Mouse (Mus musculus) hindbrain, embryonic 11.5 days (tissue): ENCODE measurements around the gene 4921536K21Rik. TPM values are rescaled to one million over a fixed set of nuclear protein-coding genes. Genes with fewer than 3 reads are reported as not detected.
A peak's percentile ranks its signal among the peaks of the same experiment; 100 is the strongest.

ENCODE experiments used
- ATAC-seq: fragments of 200-750 bp; cut with Nextera tagmentation; 2 replicates; pipeline ENCODE4 v1.8.0; 2017; ENCODE audit warnings: mild to moderate bottlenecking, moderate TSS enrichment, moderate library complexity; ENCODE audit not compliant: low FRiP score
- DNase-seq: peaks from one replicate; pipeline ENCODE4 v3.0.0-alpha.2; 2015; ENCODE audit warnings: low spot score
- H3K27ac ChIP-seq: fragments of 300-500 bp; sonication (generic); 2 replicates; pipeline ENCODE4 v1.5.1; 2014; ENCODE audit warnings: mild to moderate bottlenecking, low read depth, low read length
- H3K27me3 ChIP-seq: fragments of 300-500 bp; sonication (generic); 2 replicates; pipeline ENCODE4 v1.6.1; 2014; ENCODE audit warnings: mild to moderate bottlenecking, low read length, moderate library complexity, mixed read lengths; ENCODE audit not compliant: control insufficient read depth, insufficient read depth
- H3K36me3 ChIP-seq: fragments of 300-500 bp; sonication (generic); 2 replicates; pipeline ENCODE4 v1.6.1; 2014; ENCODE audit warnings: mild to moderate bottlenecking, low read length, moderate library complexity, mixed read lengths; ENCODE audit not compliant: control insufficient read depth, insufficient read depth
- H3K4me1 ChIP-seq: fragments of 300-500 bp; sonication (generic); replicated peaks from 2 replicates; pipeline ENCODE4 v1.6.1; 2014; ENCODE audit warnings: low read length, mixed read lengths; ENCODE audit not compliant: control insufficient read depth, insufficient read depth
- H3K4me2 ChIP-seq: fragments of 300-500 bp; sonication (generic); replicated peaks from 2 replicates; pipeline ENCODE4 v1.6.1; 2014; ENCODE audit warnings: mild to moderate bottlenecking, low read depth, low read length
- H3K4me3 ChIP-seq: fragments of 300-500 bp; sonication (generic); 2 replicates; pipeline ENCODE4 v1.5.1; 2014; ENCODE audit warnings: low read depth, low read length
- H3K9ac ChIP-seq: fragments of 300-500 bp; sonication (generic); 2 replicates; pipeline ENCODE4 v1.6.1; 2014; ENCODE audit warnings: low read depth, low read length
- H3K9me3 ChIP-seq: fragments of 300-500 bp; sonication (generic); 2 replicates; pipeline ENCODE4 v1.6.1; 2016; ENCODE audit warnings: low read length; ENCODE audit not compliant: control insufficient read depth
- WGBS: fragments of 180-500 bp; shearing (Covaris S2); extraction: QIAGEN DNeasy Blood & Tissue Kit; methylation state at CpG from one replicate; pipeline ENCODE4 v1.1.7; 2014; 5-methylcytosine and 5-hydroxymethylcytosine counted together
- polyA plus RNA-seq: library from polyadenylated mRNA; unstranded; fragments of >200 nt; fragmentation: Nextera tagmentation; extraction: Ambion mirVana; gene quantifications from 2 replicates; pipeline ENCODE4 v1.2.1, GENCODE M21; 2014

Gene 4921536K21Rik
- polyA plus RNA-seq, 1 experiment from 2014 or later = 1.2 TPM

DNA sequence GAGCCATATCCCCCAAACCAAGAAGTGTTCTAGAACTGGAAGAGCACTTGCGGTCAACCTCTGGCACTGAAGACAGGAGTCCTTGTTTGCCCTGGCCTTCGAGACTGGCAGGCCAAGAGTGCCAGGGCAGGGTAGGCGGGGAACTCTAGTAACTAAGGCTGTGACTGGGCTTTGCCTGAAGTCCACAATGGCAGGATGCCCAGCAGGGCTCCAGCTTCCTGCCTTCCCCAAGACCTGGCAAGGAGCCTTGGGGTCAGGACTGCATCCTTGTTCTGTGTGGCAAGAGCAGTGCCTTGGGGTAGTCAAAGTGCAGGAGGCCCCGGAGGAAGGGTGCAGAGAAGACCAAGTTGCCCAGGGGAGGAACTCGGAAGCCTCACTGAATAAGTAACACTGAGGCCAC is 8.1 kb upstream of the 4921536K21Rik start:
- no peaks in the 10 kb centered on the region for H3K9me3 ChIP-seq
- no peak for DNase-seq
- WGBS = 82% methylated on average over 5 of the region's 5 CpGs
- no peaks in the 10 kb centered on the region for H3K27me3 ChIP-seq
- H3K4me2 ChIP-seq = no peak overlapping the region
- 0 out of 2 replicates have a peak, but pooled peaks cover 2% of the 10 kb centered on the region for H3K36me3 ChIP-seq
- ATAC-seq = no peak
- H3K9ac ChIP-seq = no peak overlapping the region
- H3K4me1 ChIP-seq = no peaks in the 10 kb centered on the region
- H3K27ac ChIP-seq = no peak overlapping the region
- H3K4me3 ChIP-seq = no peak overlapping the region

DNA sequence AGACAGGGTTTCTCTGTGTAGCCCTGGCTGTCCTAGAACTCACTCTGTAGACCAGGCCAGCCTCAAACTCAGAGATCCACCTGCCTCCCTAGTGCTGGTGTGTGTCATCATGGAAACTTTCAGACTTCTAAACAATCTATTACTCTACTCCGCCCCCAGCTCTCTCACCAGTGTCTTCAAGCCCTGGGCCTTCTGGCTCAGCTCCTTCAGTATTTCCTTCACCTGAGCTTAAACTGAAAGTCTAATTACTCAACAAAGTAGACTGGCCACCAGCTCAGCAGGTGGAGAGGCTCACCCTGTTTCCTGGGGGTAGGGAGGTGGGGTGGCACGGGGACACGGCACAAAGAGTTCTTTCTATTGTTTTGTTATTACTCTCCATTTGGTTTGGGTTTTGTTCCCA is 7.6 kb upstream of the 4921536K21Rik start:
- ATAC-seq (no peak), DNase-seq (no peak)
- Histone ChIP-seq H3K27ac (no peak overlapping the region), H3K27me3 (no peaks in the 10 kb centered on the region), H3K9me3 (no peaks in the 10 kb centered on the region), H3K4me2 (no peak overlapping the region), H3K4me1 (no peaks in the 10 kb centered on the region), H3K36me3 (peaks cover 2% of the 10 kb centered on the region; the same call in 1 of the 2 replicates), H3K4me3 (no peak overlapping the region), H3K9ac (no peak overlapping the region)
- 94% methylated on average over 3 of the region's 3 CpGs for WGBS

DNA sequence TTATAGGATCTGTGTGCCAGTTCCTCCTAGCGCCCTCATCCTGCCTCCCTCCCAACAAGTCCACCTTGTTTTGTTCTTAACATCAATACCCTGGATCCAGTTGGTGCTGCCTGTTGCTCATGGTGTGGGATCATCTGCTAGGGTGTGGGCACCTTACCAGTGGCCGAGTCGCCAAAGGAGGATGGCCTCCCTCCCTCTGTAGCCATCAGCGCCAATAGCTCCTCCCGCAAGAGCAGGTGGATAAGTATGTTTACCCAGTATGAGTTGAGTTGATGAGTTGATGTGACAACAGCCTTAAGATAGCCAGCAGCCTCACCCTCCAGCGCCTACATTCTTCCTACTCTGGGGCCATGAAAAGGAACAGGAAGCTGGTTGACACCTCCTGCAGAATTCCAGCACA is 5.4 kb upstream of the 4921536K21Rik start:
- no peak for DNase-seq
- no peak overlapping the region for H3K4me2 ChIP-seq
- no peak overlapping the region for H3K9ac ChIP-seq
- no peaks in the 10 kb centered on the region for H3K9me3 ChIP-seq
- H3K27ac ChIP-seq = no peak overlapping the region
- WGBS = 87% methylated on average over 6 of the region's 6 CpGs
- no peak overlapping the region for H3K4me3 ChIP-seq
- peaks cover 2% of the 10 kb centered on the region; the same call in 1 of the 2 replicates for H3K36me3 ChIP-seq
- H3K4me1 ChIP-seq = no peaks in the 10 kb centered on the region; the same call in 1 of the 2 replicates
- no peak for ATAC-seq
- no peaks in the 10 kb centered on the region for H3K27me3 ChIP-seq

- peaks cover 2% of the 10 kb centered on the region; the same call in 1 of the 2 replicates for H3K36me3 ChIP-seq
- H3K27ac ChIP-seq = no peak overlapping the region
- no peaks in the 10 kb centered on the region for H3K27me3 ChIP-seq
- 100% methylated on average over 1 of the region's 1 CpGs for WGBS
- H3K9me3 ChIP-seq = no peaks in the 10 kb centered on the region
- H3K4me1 ChIP-seq = no peaks in the 10 kb centered on the region; the same call in 1 of the 2 replicates
- no peak overlapping the region for H3K9ac ChIP-seq
- DNase-seq (no peak), ATAC-seq (no peak)
- no peak overlapping the region for H3K4me3 ChIP-seq
- no peak overlapping the region for H3K4me2 ChIP-seq
Observed at GRCm38 (mm10) chr11:3895933-3896332, 1.0 kb upstream of the 4921536K21Rik start.

- H3K4me3 ChIP-seq = peak overlapping the region; percentile 49
- peak overlapping the region; percentile 62 for H3K4me2 ChIP-seq
- no peaks in the 10 kb centered on the region for H3K9me3 ChIP-seq
- peak overlapping the region; percentile 79 for H3K27ac ChIP-seq
- H3K36me3 ChIP-seq = peaks cover 2% of the 10 kb centered on the region; the same call in 1 of the 2 replicates
- H3K4me1 ChIP-seq = no peaks in the 10 kb centered on the region; the same call in 1 of the 2 replicates
- 6% methylated on average over 10 of the region's 10 CpGs for WGBS
- peak overlapping the region; percentile 68 for H3K9ac ChIP-seq
- no peak for DNase-seq
- no peak for ATAC-seq
- H3K27me3 ChIP-seq = no peaks in the 10 kb centered on the region
Observed at GRCm38 (mm10) chr11:3895458-3895857, 560 bp upstream of the 4921536K21Rik start.

DNA sequence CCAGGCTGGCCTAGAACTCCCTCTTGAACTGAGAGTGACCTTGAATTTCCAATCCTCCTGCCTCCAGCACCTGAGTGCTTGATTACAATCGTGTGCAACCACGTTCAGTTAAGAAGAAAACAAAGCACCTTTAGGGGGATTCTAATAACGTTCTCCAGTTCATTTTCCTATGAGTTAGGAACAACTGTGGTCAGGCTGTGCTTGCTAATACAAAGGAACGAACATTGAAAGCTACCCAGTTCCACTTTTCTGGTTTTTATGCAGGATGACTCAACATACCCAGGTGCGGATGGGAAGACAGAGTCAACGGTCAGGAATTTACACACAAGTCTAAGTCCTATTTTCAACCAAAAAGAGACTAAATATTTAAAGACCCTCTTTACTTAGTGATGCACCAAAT is 928 bp downstream of the 4921536K21Rik start:
- H3K27ac ChIP-seq = no peak overlapping the region
- no peak for DNase-seq
- H3K9ac ChIP-seq = no peak overlapping the region
- peak overlapping the region; percentile 62; the same call in 1 of the 2 replicates for H3K4me2 ChIP-seq
- no peaks in the 10 kb centered on the region for H3K9me3 ChIP-seq
- peaks cover 2% of the 10 kb centered on the region; the same call in 1 of the 2 replicates for H3K36me3 ChIP-seq
- no peaks in the 10 kb centered on the region; the same call in 1 of the 2 replicates for H3K4me1 ChIP-seq
- 85% methylated on average over 6 of the region's 6 CpGs for WGBS
- H3K4me3 ChIP-seq = no peak overlapping the region
- H3K27me3 ChIP-seq = no peaks in the 10 kb centered on the region
- no peak for ATAC-seq

- Histone ChIP-seq H3K4me2 (no peak overlapping the region), H3K9ac (no peak overlapping the region), H3K36me3 (no peaks in the 10 kb centered on the region), H3K27me3 (no peaks in the 10 kb centered on the region), H3K27ac (no peak overlapping the region), H3K9me3 (no peaks in the 10 kb centered on the region), H3K4me3 (no peak overlapping the region), H3K4me1 (no peaks in the 10 kb centered on the region)
- DNase-seq = no peak
- WGBS = 77% methylated on average over 5 of the region's 5 CpGs
- ATAC-seq = no peak
Observed at GRCm38 (mm10) chr11:3887331-3887730, 7.6 kb downstream of the 4921536K21Rik start.

- Histone ChIP-seq H3K27me3 (no peaks in the 10 kb centered on the region), H3K36me3 (no peaks in the 10 kb centered on the region), H3K4me2 (no peak overlapping the region), H3K9ac (no peak overlapping the region), H3K4me3 (no peak overlapping the region), H3K4me1 (no peaks in the 10 kb centered on the region), H3K9me3 (no peaks in the 10 kb centered on the region), H3K27ac (no peak overlapping the region)
- ATAC-seq (no peak), DNase-seq (no peak)
- WGBS = 94% methylated on average over 3 of the region's 3 CpGs
Observed at GRCm38 (mm10) chr11:3883711-3884110, 11.2 kb downstream of the 4921536K21Rik start.

- Histone ChIP-seq H3K36me3 (no peaks in the 10 kb centered on the region), H3K27me3 (no peaks in the 10 kb centered on the region), H3K9me3 (no peaks in the 10 kb centered on the region), H3K4me1 (no peaks in the 10 kb centered on the region), H3K4me2 (no peak overlapping the region), H3K27ac (no peak overlapping the region), H3K4me3 (no peak overlapping the region), H3K9ac (no peak overlapping the region)
- ATAC-seq (no peak), DNase-seq (peak; percentile 85)
- WGBS = 43% methylated on average over 2 of the region's 2 CpGs
Observed at GRCm38 (mm10) chr11:3879836-3880235, 15.1 kb downstream of the 4921536K21Rik start.
